16 mouse cellular contexts compared by ENCODE assay signal in genomic region chr11:82929633-82929950, GRCm38 (mm10). TPM values are rescaled to one million over a fixed set of nuclear protein-coding genes. Genes with fewer than 3 reads are reported as not detected.
DNase-seq lines count a peak whose midpoint lies in the region; ATAC-seq and TF ChIP-seq lines count a peak whose summit lies in the region.
"Had no signal": no experiment of that assay in that cellular context is flagged by ENCODE, and none has a peak within 500 bp of the region (broad histone marks: within the 10 kb centered on the region; RNA-seq: fewer than 3 reads in every experiment).

No protein-coding gene starts in this region.

- no peaks in the 10 kb centered on the region for H3K9me3 ChIP-seq in forebrain, embryonic 14.5 days (replicated peaks; ENCODE audit: control insufficient read depth, low read length)
- H3K9me3 ChIP-seq in forebrain, embryonic 10.5 days = no peaks in the 10 kb centered on the region
- no peaks in the 10 kb centered on the region for H3K9me3 ChIP-seq in midbrain, postnatal 0 days (ENCODE audit: low read length)
- no peaks in the 10 kb centered on the region for H3K9me3 ChIP-seq in intestine, embryonic 15.5 days
- H3K9me3 ChIP-seq: limb, embryonic 12.5 days; neural tube, embryonic 12.5 days had no signal

- peaks cover 35% of the 10 kb centered on the region for H3K27me3 ChIP-seq in forebrain, embryonic 14.5 days (replicated peaks; ENCODE audit: control insufficient read depth, insufficient read depth, low read length)
- peaks cover 91% of the 10 kb centered on the region for H3K27me3 ChIP-seq in forebrain, embryonic 10.5 days (ENCODE audit: poor library complexity, severe bottlenecking)
- no peaks in the 10 kb centered on the region; the same call in 1 of the 2 replicates for H3K27me3 ChIP-seq in kidney, adult 2 months (replicated peaks; ENCODE audit: control insufficient read depth, insufficient read depth, low read length)
- peaks cover 28% of the 10 kb centered on the region for H3K27me3 ChIP-seq in midbrain, postnatal 0 days (ENCODE audit: insufficient read depth, low read length)
- peaks cover 51% of the 10 kb centered on the region for H3K27me3 ChIP-seq in intestine, embryonic 15.5 days (replicated peaks)

- WGBS in forebrain, embryonic 14.5 days = 53% methylated on average over 3 of the region's 3 CpGs
- WGBS in forebrain, embryonic 10.5 days = 48% methylated on average over 3 of the region's 3 CpGs
- WGBS in kidney, adult 2 months = 71% methylated on average over 3 of the region's 3 CpGs
- 46% methylated on average over 3 of the region's 3 CpGs for WGBS in midbrain, postnatal 0 days
- WGBS in intestine, embryonic 15.5 days = 49% methylated on average over 3 of the region's 3 CpGs

- no peak overlapping the region for H3K4me3 ChIP-seq in forebrain, embryonic 14.5 days (ENCODE audit: low read depth, low read length)
- no peak overlapping the region for H3K4me3 ChIP-seq in forebrain, embryonic 10.5 days
- no peak overlapping the region for H3K4me3 ChIP-seq in kidney, adult 2 months (ENCODE audit: insufficient read depth, low read depth, low read length)
- peak overlapping the region; percentile 45; the same call in 1 of the 2 replicates for H3K4me3 ChIP-seq in midbrain, postnatal 0 days (ENCODE audit: low read depth, low read length)
- H3K4me3 ChIP-seq in intestine, embryonic 15.5 days (replicated peaks) = no peak overlapping the region

- no peak overlapping the region for H3K27ac ChIP-seq in forebrain, embryonic 14.5 days (ENCODE audit: low read depth, low read length)
- no peak overlapping the region for H3K27ac ChIP-seq in forebrain, embryonic 10.5 days
- no peak overlapping the region for H3K27ac ChIP-seq in kidney, adult 2 months (ENCODE audit: insufficient read depth, low read depth, low read length)
- H3K27ac ChIP-seq in midbrain, postnatal 0 days (ENCODE audit: low read depth, low read length) = no peak overlapping the region
- no peak overlapping the region for H3K27ac ChIP-seq in intestine, embryonic 15.5 days
- H3K27ac ChIP-seq: limb, embryonic 12.5 days; neural tube, embryonic 12.5 days had no signal

- no peak for TF ChIP-seq CTCF in kidney, adult 2 months (conservative IDR thresholded peaks at IDR 0.05; ENCODE audit: insufficient read depth, insufficient read length, low read depth, low read length)
- no peak for TF ChIP-seq CTCF in midbrain, postnatal 0 days (IDR thresholded peaks at IDR 0.05)

- H3K4me2 ChIP-seq in forebrain, embryonic 14.5 days (ENCODE audit: low read length) = no peak overlapping the region
- peak overlapping the region; percentile 94; the same call in 1 of the 2 replicates for H3K4me2 ChIP-seq in midbrain, postnatal 0 days (ENCODE audit: low read depth, low read length, poor library complexity, severe bottlenecking)
- H3K4me2 ChIP-seq in intestine, embryonic 15.5 days (replicated peaks) = no peak overlapping the region

- DNase-seq in forebrain, embryonic 14.5 days (ENCODE audit: low spot score) = peak; percentile 24
- DNase-seq in forebrain, embryonic 10.5 days (ENCODE audit: extremely low spot score, low spot score) = no peak
- peak; percentile 15 for DNase-seq in kidney, adult 2 months
- no peak for DNase-seq in kidney, adult 9 months
- DNase-seq in midbrain, postnatal 0 days (ENCODE audit: low spot score) = no peak
- DNase-seq in thymus, postnatal 10 days (ENCODE audit: low spot score in 2 of 2) = no peak
- DNase-seq: adrenal gland, postnatal 10 days; gastrocnemius, postnatal 36 days had no signal

- no peak for ATAC-seq in forebrain, embryonic 14.5 days
- peak; percentile 43 for ATAC-seq in granulocyte monocyte progenitor cell, adult 5-6 weeks (replicated peaks; ENCODE audit: poor library complexity, severe bottlenecking)
- no peak for ATAC-seq in midbrain, postnatal 0 days (ENCODE audit: low FRiP score)
- ATAC-seq in intestine, embryonic 15.5 days = no peak
- ATAC-seq: intestine, postnatal 0 days had no signal

- H3K36me3 ChIP-seq in forebrain, embryonic 14.5 days (ENCODE audit: control insufficient read depth, insufficient read depth, low read length) = no peaks in the 10 kb centered on the region
- H3K36me3 ChIP-seq in forebrain, embryonic 10.5 days (replicated peaks) = no peaks in the 10 kb centered on the region
- no peaks in the 10 kb centered on the region for H3K36me3 ChIP-seq in kidney, adult 2 months (ENCODE audit: control insufficient read depth, insufficient read depth, low read length)
- no peaks in the 10 kb centered on the region for H3K36me3 ChIP-seq in midbrain, postnatal 0 days (ENCODE audit: insufficient read depth, low read length)
- no peaks in the 10 kb centered on the region for H3K36me3 ChIP-seq in intestine, embryonic 15.5 days
- H3K36me3 ChIP-seq: limb, embryonic 12.5 days; neural tube, embryonic 12.5 days had no signal

- H3K4me1 ChIP-seq in forebrain, embryonic 14.5 days (ENCODE audit: control insufficient read depth, insufficient read depth, low read length) = peaks cover 4% of the 10 kb centered on the region; the same call in 1 of the 2 replicates
- H3K4me1 ChIP-seq in forebrain, embryonic 10.5 days = peaks cover 22% of the 10 kb centered on the region
- H3K4me1 ChIP-seq in kidney, adult 2 months (ENCODE audit: control insufficient read depth, insufficient read depth, low read length) = peaks cover 5% of the 10 kb centered on the region; the same call in 1 of the 2 replicates
- H3K4me1 ChIP-seq in midbrain, postnatal 0 days (ENCODE audit: insufficient read depth, low read length) = 0 out of 2 replicates have a peak, but pooled peaks cover 4% of the 10 kb centered on the region
- peaks cover 7% of the 10 kb centered on the region; the same call in 1 of the 2 replicates for H3K4me1 ChIP-seq in intestine, embryonic 15.5 days (replicated peaks)

- no peak overlapping the region for H3K9ac ChIP-seq in forebrain, embryonic 14.5 days (ENCODE audit: low read length)
- H3K9ac ChIP-seq in midbrain, postnatal 0 days (replicated peaks; ENCODE audit: low read length, poor library complexity, severe bottlenecking) = no peak overlapping the region
- no peak overlapping the region for H3K9ac ChIP-seq in intestine, embryonic 15.5 days

- TF ChIP-seq POLR2A in kidney, adult 2 months (IDR thresholded peaks at IDR 0.05; ENCODE audit: low read depth, low read length) = no peak

RNA-seq across cellular contexts. Expression of gene Unc45b, which starts 19.2 kb away (rescaled TPM):
- polyA plus RNA-seq in forebrain, embryonic 14.5 days (2014; fragmentation: Nextera tagmentation; extraction: Ambion mirVana) = 0.38 and 1.1 TPM in 2 replicates
- 0.23 and 0.31 TPM in 2 replicates for polyA plus RNA-seq in forebrain, embryonic 10.5 days (2016; fragmentation: Nextera tagmentation; extraction: Ambion mirVana)
- polyA plus RNA-seq in kidney, adult 2 months (2012; rRNA removed) = 5.0 and 7.9 TPM in 2 replicates
- total RNA-seq in granulocyte monocyte progenitor cell, adult 5-6 weeks (2014; fragmentation: Nextera tagmentation) = not detected in 2 replicates
- total RNA-seq in granulocyte monocyte progenitor cell, adult 5-6 weeks (2017) = not detected in 2 replicates
- 0.05 and 0.19 TPM in 2 replicates for total RNA-seq in midbrain, postnatal 0 days (2014; rRNA removed)
- polyA plus RNA-seq in midbrain, postnatal 0 days (2015; fragmentation: Nextera tagmentation; extraction: Ambion mirVana) = 2.9 and 3.1 TPM in 2 replicates
- 1.8 and 2.1 TPM in 2 replicates for polyA plus RNA-seq in intestine, embryonic 15.5 days (2015; fragmentation: Nextera tagmentation; extraction: Ambion mirVana)
- total RNA-seq: megakaryocyte, adult 5-6 weeks had no signal

RNA-seq across cellular contexts. Expression of gene Nle1, which starts 21.4 kb away (rescaled TPM):
- 23.4 and 25.7 TPM in 2 replicates for polyA plus RNA-seq in forebrain, embryonic 14.5 days (2014; fragmentation: Nextera tagmentation; extraction: Ambion mirVana)
- polyA plus RNA-seq in forebrain, embryonic 10.5 days (2016; fragmentation: Nextera tagmentation; extraction: Ambion mirVana) = 49.8 and 52.1 TPM in 2 replicates
- 16.3 and 16.9 TPM in 2 replicates for polyA plus RNA-seq in kidney, adult 2 months (2012; rRNA removed)
- 36.8 and 41.7 TPM in 2 replicates for total RNA-seq in granulocyte monocyte progenitor cell, adult 5-6 weeks (2014; fragmentation: Nextera tagmentation)
- 23.0 and 24.5 TPM in 2 replicates for total RNA-seq in granulocyte monocyte progenitor cell, adult 5-6 weeks (2017)
- total RNA-seq in midbrain, postnatal 0 days (2014; rRNA removed) = 24.9 and 28.7 TPM in 2 replicates
- polyA plus RNA-seq in midbrain, postnatal 0 days (2015; fragmentation: Nextera tagmentation; extraction: Ambion mirVana) = 29.8 and 30.1 TPM in 2 replicates
- polyA plus RNA-seq in intestine, embryonic 15.5 days (2015; fragmentation: Nextera tagmentation; extraction: Ambion mirVana) = 29.9 and 31.7 TPM in 2 replicates

RNA-seq across cellular contexts. Expression of gene Slfn5, which starts 21.6 kb away (rescaled TPM):
- 0.41 and 0.52 TPM in 2 replicates for polyA plus RNA-seq in forebrain, embryonic 14.5 days (2014; fragmentation: Nextera tagmentation; extraction: Ambion mirVana)
- polyA plus RNA-seq in forebrain, embryonic 10.5 days (2016; fragmentation: Nextera tagmentation; extraction: Ambion mirVana) = 0.31 and 0.38 TPM in 2 replicates
- 14.1 and 21.4 TPM in 2 replicates for polyA plus RNA-seq in kidney, adult 2 months (2012; rRNA removed)
- total RNA-seq in granulocyte monocyte progenitor cell, adult 5-6 weeks (2014; fragmentation: Nextera tagmentation) = 1.7 TPM in 1 of 2 replicates, not detected in the other
- total RNA-seq in granulocyte monocyte progenitor cell, adult 5-6 weeks (2017) = 0.82 and 3.3 TPM in 2 replicates
- total RNA-seq in midbrain, postnatal 0 days (2014; rRNA removed) = 3.9 and 4.0 TPM in 2 replicates
- 2.0 and 2.5 TPM in 2 replicates for polyA plus RNA-seq in midbrain, postnatal 0 days (2015; fragmentation: Nextera tagmentation; extraction: Ambion mirVana)
- polyA plus RNA-seq in intestine, embryonic 15.5 days (2015; fragmentation: Nextera tagmentation; extraction: Ambion mirVana) = 1.9 TPM in 2 replicates

RNA-seq across cellular contexts. Expression of gene Fndc8, which starts 37.7 kb away (rescaled TPM):
- polyA plus RNA-seq in forebrain, embryonic 14.5 days (2014; fragmentation: Nextera tagmentation; extraction: Ambion mirVana) = 0.18 and 0.48 TPM in 2 replicates
- 0.18 and 0.22 TPM in 2 replicates for polyA plus RNA-seq in forebrain, embryonic 10.5 days (2016; fragmentation: Nextera tagmentation; extraction: Ambion mirVana)
- polyA plus RNA-seq in kidney, adult 2 months (2012; rRNA removed) = 0.13 and 0.19 TPM in 2 replicates
- not detected in 2 replicates for total RNA-seq in granulocyte monocyte progenitor cell, adult 5-6 weeks (2014; fragmentation: Nextera tagmentation)
- total RNA-seq in granulocyte monocyte progenitor cell, adult 5-6 weeks (2017) = not detected in 2 replicates
- total RNA-seq in midbrain, postnatal 0 days (2014; rRNA removed) = not detected in 2 replicates
- polyA plus RNA-seq in midbrain, postnatal 0 days (2015; fragmentation: Nextera tagmentation; extraction: Ambion mirVana) = 0.22 and 0.27 TPM in 2 replicates
- polyA plus RNA-seq in intestine, embryonic 15.5 days (2015; fragmentation: Nextera tagmentation; extraction: Ambion mirVana) = 0.15 and 0.23 TPM in 2 replicates
- total RNA-seq: ES-E14; gastrocnemius, postnatal 36 days; left cerebral cortex, adult 18-20 months; megakaryocyte, adult 5-6 weeks had no signal

RNA-seq across cellular contexts. Expression of gene Rad51d, which starts 39.2 kb away (rescaled TPM):
- 14.2 and 16.8 TPM in 2 replicates for polyA plus RNA-seq in forebrain, embryonic 14.5 days (2014; fragmentation: Nextera tagmentation; extraction: Ambion mirVana)
- 15.3 and 18.0 TPM in 2 replicates for polyA plus RNA-seq in forebrain, embryonic 10.5 days (2016; fragmentation: Nextera tagmentation; extraction: Ambion mirVana)
- polyA plus RNA-seq in kidney, adult 2 months (2012; rRNA removed) = 13.7 and 15.7 TPM in 2 replicates
- 11.5 and 24.9 TPM in 2 replicates for total RNA-seq in granulocyte monocyte progenitor cell, adult 5-6 weeks (2014; fragmentation: Nextera tagmentation)
- total RNA-seq in granulocyte monocyte progenitor cell, adult 5-6 weeks (2017) = 15.3 and 18.2 TPM in 2 replicates
- 8.4 and 11.2 TPM in 2 replicates for total RNA-seq in midbrain, postnatal 0 days (2014; rRNA removed)
- 11.0 and 11.2 TPM in 2 replicates for polyA plus RNA-seq in midbrain, postnatal 0 days (2015; fragmentation: Nextera tagmentation; extraction: Ambion mirVana)
- 12.7 and 16.0 TPM in 2 replicates for polyA plus RNA-seq in intestine, embryonic 15.5 days (2015; fragmentation: Nextera tagmentation; extraction: Ambion mirVana)

Comparison
In these comparisons a context has a peak if more than half of its experiments do, and no peak if none do; other contexts are left out.
1. DNase-seq: peak in forebrain, embryonic 14.5 days (single experiment) and kidney, adult 2 months (single experiment); none in forebrain, embryonic 10.5 days (single experiment), kidney, adult 9 months (single experiment), midbrain, postnatal 0 days (single experiment) and thymus, postnatal 10 days (0 of 2).